Mouse (Mus musculus): ENCODE data around the gene Prkrip1. TPM values are rescaled to one million over a fixed set of nuclear protein-coding genes. Genes with fewer than 3 reads are reported as not detected.
"Not testable (repeated sequence)": the region's sequence is repeated elsewhere in the genome, so short reads cannot be mapped to it uniquely, and the experiment has no call there.

Gene Prkrip1
- polyA plus RNA-seq, 1 experiment = not detected

DNA sequence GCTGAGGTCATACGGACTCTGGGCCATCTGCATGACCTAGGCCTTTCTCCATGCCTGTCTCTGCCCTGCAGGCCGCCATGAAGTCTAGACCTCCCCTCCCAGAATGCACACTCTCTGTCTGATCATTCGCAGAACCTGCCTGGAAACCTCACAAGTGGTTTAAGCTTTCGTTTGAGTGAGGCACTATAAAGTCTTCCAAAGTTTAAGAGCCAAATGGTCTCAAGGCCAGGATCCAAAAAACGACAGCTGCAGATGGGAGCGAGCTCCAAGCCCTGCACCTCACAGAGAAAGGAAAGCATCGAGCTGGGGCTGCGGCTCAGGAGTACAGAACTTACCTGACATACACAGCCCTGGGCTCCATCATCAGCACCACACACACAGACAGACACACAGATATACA lies 46.4 kb downstream of the Prkrip1 start:
- no peaks in the 10 kb centered on the region for H3K4me1 ChIP-seq (ENCODE audit: control insufficient read depth, insufficient read depth, low read length)
- H3K4me3 ChIP-seq (ENCODE audit: insufficient read depth, low read depth, low read length) = no peak overlapping the region
- no peak for TF ChIP-seq POLR2A (IDR thresholded peaks at IDR 0.05; ENCODE audit: insufficient read depth, low read depth, low read length)
- TF ChIP-seq CTCF (IDR thresholded peaks at IDR 0.05; ENCODE audit: insufficient read depth, low read depth, low read length) = no peak
- H3K27ac ChIP-seq (ENCODE audit: insufficient read depth, low read depth, low read length) = no peak overlapping the region
- 69% methylated on average over 8 of the region's 8 CpGs for WGBS

- WGBS = 74% methylated on average over 5 of the region's 5 CpGs
- not testable (repeated sequence) for H3K4me3 ChIP-seq (ENCODE audit: insufficient read depth, low read depth, low read length); H3K27ac ChIP-seq (ENCODE audit: insufficient read depth, low read depth, low read length); H3K4me1 ChIP-seq (ENCODE audit: control insufficient read depth, insufficient read depth, low read length)
These were observed 49.6 kb downstream of the Prkrip1 start for GRCm38 (mm10) chr5:136149134-136149576.

- WGBS = 76% methylated on average over 8 of the region's 8 CpGs
- no peak overlapping the region for H3K4me3 ChIP-seq (ENCODE audit: insufficient read depth, low read depth, low read length)
- H3K27ac ChIP-seq (ENCODE audit: insufficient read depth, low read depth, low read length) = no peak overlapping the region
- no peaks in the 10 kb centered on the region for H3K4me1 ChIP-seq (ENCODE audit: control insufficient read depth, insufficient read depth, low read length)
- no peak for TF ChIP-seq CTCF (IDR thresholded peaks at IDR 0.05; ENCODE audit: insufficient read depth, low read depth, low read length)
- no peak for TF ChIP-seq POLR2A (IDR thresholded peaks at IDR 0.05; ENCODE audit: insufficient read depth, low read depth, low read length)
These were observed 51.1 kb downstream of the Prkrip1 start for GRCm38 (mm10) chr5:136147704-136148103.

DNA sequence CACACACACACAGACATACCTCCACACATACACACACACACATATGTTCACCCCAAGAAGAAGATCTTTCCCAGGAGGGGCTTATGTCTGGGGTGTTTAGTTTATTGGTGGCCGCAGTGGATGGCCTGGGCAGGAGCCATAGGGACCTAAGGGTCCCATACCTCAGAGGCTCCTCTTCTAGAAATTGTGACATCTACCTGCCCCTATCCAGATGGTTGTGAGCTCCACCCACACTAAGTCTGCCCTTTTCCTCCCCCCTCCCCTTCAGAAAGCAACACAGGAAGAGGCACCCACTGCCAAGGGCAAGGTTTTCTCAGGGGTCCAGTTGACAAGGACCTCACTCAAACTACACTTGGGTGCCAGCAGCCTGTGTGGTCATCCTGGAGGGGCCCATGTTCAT lies 51.8 kb downstream of the Prkrip1 start:
- Histone ChIP-seq H3K27ac (ENCODE audit: insufficient read depth, low read depth, low read length) (no peak overlapping the region), H3K4me3 (ENCODE audit: insufficient read depth, low read depth, low read length) (no peak overlapping the region), H3K4me1 (ENCODE audit: control insufficient read depth, insufficient read depth, low read length) (no peaks in the 10 kb centered on the region)
- WGBS = 95% methylated on average over 1 of the region's 1 CpGs
- TF ChIP-seq CTCF (IDR thresholded peaks at IDR 0.05; ENCODE audit: insufficient read depth, low read depth, low read length) = no peak

DNA sequence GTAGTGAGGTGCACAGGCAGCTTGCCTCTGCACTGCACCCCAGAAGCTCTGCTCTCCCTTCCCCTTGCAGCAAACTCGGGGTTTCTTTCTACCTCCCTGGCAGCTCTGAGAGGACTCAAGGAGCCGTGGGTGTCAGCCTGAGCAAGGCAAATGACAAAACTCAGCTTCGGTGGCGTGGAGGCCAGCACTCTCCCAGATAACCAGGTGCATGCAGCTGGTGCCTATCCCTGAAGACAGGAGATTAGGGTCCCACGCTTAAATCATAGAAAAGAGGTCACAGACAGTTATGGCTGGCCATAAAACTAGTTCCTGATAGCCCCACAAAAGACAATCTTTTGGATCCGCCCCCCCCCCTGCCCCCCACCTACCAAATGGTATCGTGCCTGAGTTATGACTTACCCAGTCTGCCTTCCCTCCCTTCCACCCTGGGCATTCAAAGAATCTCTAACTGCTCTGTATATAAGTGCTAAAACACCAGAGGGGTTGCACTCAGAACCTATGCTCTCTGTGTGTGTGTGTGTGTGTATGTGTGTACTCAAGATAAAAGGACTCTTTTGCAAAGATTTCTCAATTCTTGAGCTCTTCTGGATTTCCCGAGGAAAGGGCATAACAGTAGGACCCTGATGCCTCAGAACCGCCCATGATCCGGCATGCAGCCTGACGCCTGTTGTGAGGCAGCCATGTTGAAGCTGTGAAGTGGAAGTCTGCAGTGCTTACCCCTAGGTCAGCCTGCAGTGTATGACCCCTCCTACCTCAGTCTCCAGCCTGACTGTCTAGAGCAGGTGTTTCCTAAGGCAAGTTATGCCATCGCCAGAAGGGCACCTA lies 53.9 kb downstream of the Prkrip1 start:
- TF ChIP-seq CTCF (IDR thresholded peaks at IDR 0.05; ENCODE audit: insufficient read depth, low read depth, low read length) (no peak), POLR2A (IDR thresholded peaks at IDR 0.05; ENCODE audit: insufficient read depth, low read depth, low read length) (no peak)
- WGBS = 65% methylated on average over 12 of the region's 12 CpGs

GRCm38 (mm10) chr5:136143161-136143755 lies 55.5 kb downstream of the Prkrip1 start:
- Histone ChIP-seq H3K27ac (ENCODE audit: insufficient read depth, low read depth, low read length) (no peak overlapping the region), H3K4me3 (ENCODE audit: insufficient read depth, low read depth, low read length) (no peak overlapping the region)
- 78% methylated on average over 6 of the region's 6 CpGs for WGBS

More for the DNA sequence above, 53.9 kb downstream of the Prkrip1 start:
- Histone ChIP-seq H3K4me3 (ENCODE audit: insufficient read depth, low read depth, low read length) (no peak overlapping the region), H3K4me1 (ENCODE audit: control insufficient read depth, insufficient read depth, low read length) (no peaks in the 10 kb centered on the region), H3K27ac (ENCODE audit: insufficient read depth, low read depth, low read length) (no peak overlapping the region)

DNA sequence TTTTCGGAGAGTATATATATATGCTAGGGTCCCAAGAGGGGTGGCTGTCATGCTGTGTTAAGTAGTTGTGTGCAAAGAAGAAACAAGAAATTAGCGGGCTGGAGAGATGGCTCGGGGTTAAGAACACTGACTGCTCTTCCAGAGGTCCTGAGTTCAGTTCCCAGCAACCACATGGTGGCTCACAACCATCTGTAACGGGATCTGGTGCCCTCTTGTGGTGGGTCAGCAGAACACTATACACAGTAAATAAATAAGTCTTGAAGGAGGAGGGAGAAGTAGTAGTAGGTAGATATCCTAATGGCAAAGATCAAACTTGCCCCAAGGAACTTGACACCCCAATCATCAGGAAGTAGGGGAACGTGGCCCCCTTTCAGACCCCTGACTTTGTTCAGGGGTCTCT lies 56.0 kb downstream of the Prkrip1 start:
- no peak for TF ChIP-seq POLR2A (IDR thresholded peaks at IDR 0.05; ENCODE audit: insufficient read depth, low read depth, low read length)
- no peak for TF ChIP-seq CTCF (IDR thresholded peaks at IDR 0.05; ENCODE audit: insufficient read depth, low read depth, low read length)
- WGBS = 83% methylated on average over 5 of the region's 5 CpGs

More at GRCm38 (mm10) chr5:136143161-136143755, 55.5 kb downstream of the Prkrip1 start:
- H3K4me1 ChIP-seq (ENCODE audit: control insufficient read depth, insufficient read depth, low read length) = peaks cover 3% of the 10 kb centered on the region; the same call in 1 of the 2 replicates
- no peak for TF ChIP-seq CTCF (IDR thresholded peaks at IDR 0.05; ENCODE audit: insufficient read depth, low read depth, low read length)

GRCm38 (mm10) chr5:136140057-136140482 lies 58.7 kb downstream of the Prkrip1 start:
- TF ChIP-seq POLR2A (IDR thresholded peaks at IDR 0.05; ENCODE audit: insufficient read depth, low read depth, low read length) = no peak
- no peak for TF ChIP-seq CTCF (IDR thresholded peaks at IDR 0.05; ENCODE audit: insufficient read depth, low read depth, low read length)
- 70% methylated on average over 10 of the region's 10 CpGs for WGBS
- peaks cover 8% of the 10 kb centered on the region for H3K4me1 ChIP-seq (ENCODE audit: control insufficient read depth, insufficient read depth, low read length)

More for the DNA sequence above, 56.0 kb downstream of the Prkrip1 start:
- H3K4me1 ChIP-seq (ENCODE audit: control insufficient read depth, insufficient read depth, low read length) = peaks cover 4% of the 10 kb centered on the region
- H3K4me3 ChIP-seq (ENCODE audit: insufficient read depth, low read depth, low read length) = no peak overlapping the region
- no peak overlapping the region for H3K27ac ChIP-seq (ENCODE audit: insufficient read depth, low read depth, low read length)

DNA sequence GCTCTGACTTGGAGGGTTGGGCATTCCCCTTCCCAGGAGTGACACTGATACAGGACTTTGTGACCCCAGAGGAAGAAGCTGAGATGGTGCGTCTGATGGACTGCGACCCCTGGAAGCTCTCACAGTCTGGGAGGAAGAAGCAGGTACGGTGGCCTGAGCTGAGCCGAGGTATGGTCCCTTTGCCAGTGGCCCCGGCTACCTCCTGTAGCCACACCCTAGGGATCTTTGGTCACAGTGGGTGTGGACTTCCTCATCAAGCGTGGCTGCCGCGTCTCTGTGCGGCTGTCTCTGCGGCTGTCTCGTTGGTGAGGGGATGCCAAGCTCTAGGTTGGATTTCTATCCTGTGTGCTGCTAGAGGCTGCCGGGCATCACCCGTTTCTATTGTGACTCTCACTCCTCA lies 59.4 kb downstream of the Prkrip1 start:
- peaks cover 8% of the 10 kb centered on the region for H3K4me1 ChIP-seq (ENCODE audit: control insufficient read depth, insufficient read depth, low read length)
- 92% methylated on average over 13 of the region's 13 CpGs for WGBS
- TF ChIP-seq CTCF (IDR thresholded peaks at IDR 0.05; ENCODE audit: insufficient read depth, low read depth, low read length) (no peak), POLR2A (IDR thresholded peaks at IDR 0.05; ENCODE audit: insufficient read depth, low read depth, low read length) (no peak)

More at GRCm38 (mm10) chr5:136140057-136140482, 58.7 kb downstream of the Prkrip1 start:
- Histone ChIP-seq H3K4me3 (ENCODE audit: insufficient read depth, low read depth, low read length) (no peak overlapping the region), H3K27ac (ENCODE audit: insufficient read depth, low read depth, low read length) (no peak overlapping the region)

More for the DNA sequence above, 59.4 kb downstream of the Prkrip1 start:
- H3K4me3 ChIP-seq (ENCODE audit: insufficient read depth, low read depth, low read length) = no peak overlapping the region
- no peak overlapping the region for H3K27ac ChIP-seq (ENCODE audit: insufficient read depth, low read depth, low read length)

All from olfactory bulb, adult 2 months (tissue).